Mouse (Mus musculus) embryonic facial prominence, embryonic 12.5 days (tissue): ENCODE measurements around the gene Jmjd4. TPM values are rescaled to one million over a fixed set of nuclear protein-coding genes. Genes with fewer than 3 reads are reported as not detected.

ENCODE experiments used
- ATAC-seq: fragments of 200-750 bp; cut with Nextera tagmentation; 2 replicates; pipeline ENCODE4 v1.8.0; 2017; ENCODE audit not compliant: insufficient number of reproducible peaks, insufficient read depth, low FRiP score, low TSS enrichment
- H3K27ac ChIP-seq: fragments of 300-500 bp; sonication (generic); 2 replicates; pipeline ENCODE4 v1.5.1; 2016; ENCODE audit warnings: mild to moderate bottlenecking
- H3K27me3 ChIP-seq: fragments of 300-500 bp; sonication (generic); 2 replicates; pipeline ENCODE4 v1.6.1; 2016; ENCODE audit warnings: mild to moderate bottlenecking, moderate library complexity
- H3K36me3 ChIP-seq: fragments of 300-500 bp; sonication (generic); 2 replicates; pipeline ENCODE4 v1.6.1; 2016; ENCODE audit warnings: mild to moderate bottlenecking
- H3K4me1 ChIP-seq: fragments of 300-500 bp; sonication (generic); 2 replicates; pipeline ENCODE4 v1.6.1; 2016
- H3K4me2 ChIP-seq: fragments of 300-500 bp; sonication (generic); replicated peaks from 2 replicates; pipeline ENCODE4 v1.6.1; 2016; ENCODE audit warnings: mild to moderate bottlenecking, moderate library complexity
- H3K4me3 ChIP-seq: fragments of 300-500 bp; sonication (generic); 2 replicates; pipeline ENCODE4 v1.5.1; 2016; ENCODE audit warnings: mild to moderate bottlenecking
- H3K9ac ChIP-seq: fragments of 300-500 bp; sonication (generic); 2 replicates; pipeline ENCODE4 v1.6.1; 2016; ENCODE audit warnings: mild to moderate bottlenecking, moderate library complexity
- H3K9me3 ChIP-seq: fragments of 300-500 bp; sonication (generic); 2 replicates; pipeline ENCODE4 v1.6.1; 2016; ENCODE audit warnings: mild to moderate bottlenecking, moderate library complexity
- WGBS: fragments of 180-500 bp; shearing (Covaris S2); methylation state at CpG from one replicate; pipeline ENCODE4 v1.1.7; 2016; 5-methylcytosine and 5-hydroxymethylcytosine counted together
- polyA plus RNA-seq: library from polyadenylated mRNA; unstranded; fragments of >200 nt; fragmentation: Nextera tagmentation; extraction: Ambion mirVana; gene quantifications from 2 replicates; pipeline ENCODE4 v1.2.1, GENCODE M21; 2016

Gene Jmjd4
- polyA plus RNA-seq, 1 experiment from 2014 or later: 19.3 TPM

DNA sequence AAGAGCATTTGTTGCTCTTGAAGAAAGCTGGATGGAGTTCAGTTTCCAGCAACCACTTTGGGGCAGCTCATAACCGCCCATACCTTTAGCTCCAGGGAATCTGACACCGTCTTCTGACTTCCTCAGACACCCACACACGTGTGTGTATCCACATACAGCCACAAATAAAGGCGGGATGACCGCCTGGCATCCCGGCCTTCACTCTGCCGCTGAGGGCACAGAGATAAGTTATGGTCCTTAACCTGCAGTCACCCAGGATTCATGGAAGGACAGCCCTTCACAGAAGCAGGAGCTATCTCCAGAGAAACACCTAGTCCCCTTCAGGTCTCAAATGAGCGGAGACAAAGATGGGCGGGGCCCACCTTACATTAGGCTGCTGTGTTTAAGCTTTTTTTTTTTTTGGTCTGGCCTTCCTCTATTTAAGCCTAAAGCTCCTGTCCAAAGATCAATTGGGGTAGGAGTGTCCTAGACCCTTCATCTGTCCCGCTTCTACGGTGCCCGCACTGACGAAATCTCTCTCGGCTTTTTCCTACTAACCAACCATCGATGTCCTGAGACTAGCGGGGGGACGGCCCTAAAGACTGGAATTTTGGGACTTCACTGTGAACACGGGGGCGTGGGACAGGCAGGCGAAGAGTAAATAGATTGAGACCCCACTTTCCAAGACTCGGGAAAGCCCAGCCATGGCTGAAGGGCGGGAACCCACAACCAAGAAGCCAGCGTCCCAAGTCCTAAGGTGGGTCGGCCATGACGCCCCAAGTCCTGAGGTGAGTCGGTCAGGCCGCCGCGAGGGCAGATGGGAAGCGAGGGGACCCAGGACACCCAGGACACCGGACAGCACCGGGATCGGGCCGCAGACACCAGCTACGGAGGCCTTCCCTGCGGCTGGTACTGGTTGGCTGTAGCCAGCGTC is 21.8 kb downstream of the Jmjd4 start:
- H3K27ac ChIP-seq: peak overlapping the region; percentile 52
- peaks cover 7% of the 10 kb centered on the region for H3K4me1 ChIP-seq
- peak overlapping the region; percentile 56 for H3K4me3 ChIP-seq
- peak; percentile 79 for ATAC-seq
- 7% methylated on average over 37 of the region's 37 CpGs for WGBS
- no peaks in the 10 kb centered on the region for H3K27me3 ChIP-seq
- peak overlapping the region; percentile 72 for H3K9ac ChIP-seq
- peak overlapping the region; percentile 76 for H3K4me2 ChIP-seq
- H3K36me3 ChIP-seq: peaks cover 6% of the 10 kb centered on the region
- H3K9me3 ChIP-seq: no peaks in the 10 kb centered on the region

DNA sequence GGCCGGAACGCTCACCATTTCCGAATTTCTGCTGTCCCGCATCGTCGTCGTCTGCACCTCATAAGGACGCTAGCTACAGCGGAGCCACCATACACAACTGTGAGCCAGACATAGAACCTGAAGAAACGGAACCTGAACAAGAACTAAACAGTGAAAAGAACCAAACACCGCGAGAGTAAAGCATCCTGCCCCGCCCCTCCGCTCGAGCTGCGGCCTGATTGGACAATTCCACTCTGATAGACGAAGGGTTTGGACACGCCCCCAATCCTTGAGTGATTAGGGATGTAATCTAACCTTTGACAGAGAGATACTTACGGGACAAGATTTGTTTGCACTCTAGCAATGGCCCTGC is 22.5 kb downstream of the Jmjd4 start, which contains the start of gene Zfp867:
TSS of gene Zfp867 (minus strand) at position 149 of the 352 bp plus-strand sequence.
- WGBS: under 1% methylated on average over 19 of the region's 19 CpGs
- H3K4me3 ChIP-seq: peak within 1 kb of the TSS; percentile 56
- peak within 1 kb of the TSS; percentile 72 for H3K9ac ChIP-seq
- no peaks in the 10 kb centered on the region for H3K9me3 ChIP-seq
- peak within 1 kb of the TSS; percentile 76 for H3K4me2 ChIP-seq
- H3K4me1 ChIP-seq: peaks cover 7% of the 10 kb centered on the region
- peak within 1 kb of the TSS; percentile 52 for H3K27ac ChIP-seq
- ATAC-seq: peak; percentile 87
- no peaks in the 10 kb centered on the region for H3K27me3 ChIP-seq
- no peaks in the 10 kb centered on the region for H3K36me3 ChIP-seq

DNA sequence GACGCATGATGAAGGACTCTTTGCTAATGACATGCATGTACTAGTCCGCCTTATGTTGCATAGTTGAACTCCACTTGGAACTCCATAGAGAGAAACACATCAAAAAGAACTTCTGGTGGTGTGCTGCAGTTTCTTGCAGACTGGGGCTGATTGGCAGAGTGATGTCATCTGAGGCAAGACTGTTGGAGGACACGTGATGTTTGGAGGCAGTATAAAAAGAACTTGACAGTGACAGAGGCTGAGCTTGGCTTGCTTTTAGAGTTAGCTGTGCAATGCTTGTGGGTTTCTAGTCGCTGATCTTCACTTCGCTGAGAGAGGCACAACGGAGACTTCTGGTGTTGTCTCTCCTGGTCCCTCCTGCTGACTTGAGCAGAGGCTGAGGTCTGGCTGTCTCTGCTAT is 27.4 kb downstream of the Jmjd4 start:
- ATAC-seq: no peak
- WGBS: 69% methylated on average over 6 of the region's 6 CpGs
- no peak overlapping the region for H3K27ac ChIP-seq

DNA sequence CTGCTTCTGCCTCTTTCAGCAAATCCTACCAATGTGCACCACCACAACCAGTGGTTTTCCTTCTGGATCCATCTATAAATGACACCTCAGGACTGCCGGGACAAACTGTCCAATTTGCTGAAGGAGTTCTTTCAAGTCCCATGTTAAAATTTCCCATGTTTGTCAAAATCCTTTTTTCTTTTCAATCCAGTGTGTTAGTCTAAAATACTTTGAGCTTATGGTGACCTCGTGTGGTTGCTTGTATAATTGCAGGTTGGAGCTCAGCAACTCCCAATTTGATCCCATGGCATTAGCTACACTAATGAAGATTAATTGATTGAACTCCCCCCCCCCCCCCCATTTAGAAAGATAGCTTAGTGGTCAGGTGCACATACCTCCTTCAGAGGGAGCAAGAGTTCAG is 33.4 kb downstream of the Jmjd4 start:
- ATAC-seq: no peak
- no peaks in the 10 kb centered on the region for H3K9me3 ChIP-seq
- no peaks in the 10 kb centered on the region for H3K4me1 ChIP-seq
- 12% methylated on average over 2 of the region's 2 CpGs for WGBS
- no peak overlapping the region for H3K9ac ChIP-seq
- H3K27ac ChIP-seq: no peak overlapping the region
- H3K4me2 ChIP-seq: no peak overlapping the region
- H3K27me3 ChIP-seq: no peaks in the 10 kb centered on the region
- H3K36me3 ChIP-seq: peaks cover 32% of the 10 kb centered on the region
- H3K4me3 ChIP-seq: no peak overlapping the region

More for the DNA sequence above, 27.4 kb downstream of the Jmjd4 start:
- Histone ChIP-seq H3K9me3 (no peaks in the 10 kb centered on the region), H3K36me3 (no peaks in the 10 kb centered on the region), H3K27me3 (no peaks in the 10 kb centered on the region), H3K4me3 (no peak overlapping the region), H3K4me1 (no peaks in the 10 kb centered on the region), H3K9ac (no peak overlapping the region), H3K4me2 (no peak overlapping the region)

DNA sequence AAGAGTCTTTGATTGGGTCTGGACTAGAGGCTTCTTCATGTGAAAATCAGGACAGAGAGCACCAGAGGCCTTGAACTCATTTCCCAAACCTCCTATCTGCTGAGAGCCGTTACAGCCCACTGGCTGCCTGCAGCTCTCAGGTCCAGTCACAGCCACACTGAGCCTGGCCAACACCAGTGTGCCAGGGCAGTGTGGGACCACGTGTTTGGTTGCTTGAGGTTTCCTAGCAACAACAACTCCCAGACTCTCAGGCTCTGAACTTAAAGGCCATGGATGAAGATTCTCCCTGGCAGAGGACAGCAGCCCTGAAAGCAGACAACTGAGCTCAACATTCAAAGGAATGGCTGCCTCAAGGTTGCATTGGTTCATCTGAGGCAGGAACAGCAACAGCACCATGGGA is 35.8 kb downstream of the Jmjd4 start:
- Histone ChIP-seq H3K4me3 (no peak overlapping the region), H3K4me1 (no peaks in the 10 kb centered on the region), H3K4me2 (no peak overlapping the region), H3K27ac (no peak overlapping the region), H3K36me3 (peaks cover 51% of the 10 kb centered on the region), H3K9me3 (no peaks in the 10 kb centered on the region), H3K9ac (no peak overlapping the region), H3K27me3 (no peaks in the 10 kb centered on the region)
- 78% methylated on average over 2 of the region's 2 CpGs for WGBS
- no peak for ATAC-seq

DNA sequence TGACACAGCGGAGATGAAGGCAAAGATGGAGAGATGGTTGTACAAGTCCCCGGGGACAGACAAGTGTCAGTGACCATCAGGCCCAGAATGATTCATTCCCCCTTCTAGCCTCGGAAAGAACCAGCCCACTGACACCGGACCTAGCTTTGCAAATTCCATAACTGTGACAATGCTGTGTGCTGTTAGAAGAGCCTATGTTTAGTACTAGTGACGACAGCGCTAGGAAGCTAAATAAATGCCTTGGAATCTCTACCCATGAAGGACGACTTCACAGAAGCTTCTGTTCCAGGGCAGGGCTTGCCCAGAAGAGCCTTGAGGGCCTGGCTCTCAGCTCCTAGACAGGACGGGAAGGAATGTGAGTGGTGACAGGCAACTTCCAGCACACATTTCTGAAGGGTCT is 36.4 kb downstream of the Jmjd4 start:
- no peak for ATAC-seq
- no peak overlapping the region for H3K4me2 ChIP-seq
- H3K9ac ChIP-seq: no peak overlapping the region
- peaks cover 57% of the 10 kb centered on the region for H3K36me3 ChIP-seq
- 84% methylated on average over 8 of the region's 8 CpGs for WGBS
- H3K4me1 ChIP-seq: no peaks in the 10 kb centered on the region
- H3K4me3 ChIP-seq: no peak overlapping the region
- no peak overlapping the region for H3K27ac ChIP-seq
- no peaks in the 10 kb centered on the region for H3K27me3 ChIP-seq
- no peaks in the 10 kb centered on the region for H3K9me3 ChIP-seq

DNA sequence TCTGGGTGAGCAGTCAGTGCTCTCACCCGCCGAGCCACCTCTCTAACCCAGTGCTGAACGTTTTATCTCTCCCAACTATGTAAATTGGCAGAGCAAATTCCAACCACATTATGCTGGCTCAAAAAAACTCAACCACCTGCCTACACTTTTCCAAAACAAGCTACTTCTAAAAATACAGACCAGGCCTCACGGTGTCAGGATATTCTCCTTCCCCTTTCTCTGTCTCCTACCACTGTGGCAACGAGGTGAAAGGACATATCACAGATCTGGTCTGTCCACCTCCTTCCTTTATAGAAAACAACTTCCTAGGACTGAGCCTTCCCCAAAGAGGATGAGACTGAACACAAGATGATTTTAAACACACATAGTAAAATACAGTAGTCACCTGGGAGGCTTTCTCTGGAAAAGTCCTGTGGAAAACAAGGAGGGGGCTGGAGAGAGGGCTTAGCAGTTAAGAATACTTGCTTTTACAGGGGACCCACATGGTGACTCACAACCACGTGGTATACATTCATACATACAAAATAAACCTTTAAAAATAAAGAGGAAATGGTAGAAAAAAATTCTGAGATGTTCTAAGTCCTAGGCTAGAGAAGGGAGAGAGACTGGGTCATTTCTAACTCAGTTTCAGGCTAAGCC is 46.9 kb downstream of the Jmjd4 start:
- H3K4me3 ChIP-seq: no peak overlapping the region
- H3K27me3 ChIP-seq: no peaks in the 10 kb centered on the region
- 86% methylated on average over 6 of the region's 6 CpGs for WGBS
- no peak overlapping the region for H3K9ac ChIP-seq
- H3K27ac ChIP-seq: no peak overlapping the region
- H3K4me2 ChIP-seq: no peak overlapping the region
- ATAC-seq: no peak
- peaks cover 93% of the 10 kb centered on the region for H3K36me3 ChIP-seq
- no peaks in the 10 kb centered on the region for H3K4me1 ChIP-seq
- no peaks in the 10 kb centered on the region for H3K9me3 ChIP-seq

DNA sequence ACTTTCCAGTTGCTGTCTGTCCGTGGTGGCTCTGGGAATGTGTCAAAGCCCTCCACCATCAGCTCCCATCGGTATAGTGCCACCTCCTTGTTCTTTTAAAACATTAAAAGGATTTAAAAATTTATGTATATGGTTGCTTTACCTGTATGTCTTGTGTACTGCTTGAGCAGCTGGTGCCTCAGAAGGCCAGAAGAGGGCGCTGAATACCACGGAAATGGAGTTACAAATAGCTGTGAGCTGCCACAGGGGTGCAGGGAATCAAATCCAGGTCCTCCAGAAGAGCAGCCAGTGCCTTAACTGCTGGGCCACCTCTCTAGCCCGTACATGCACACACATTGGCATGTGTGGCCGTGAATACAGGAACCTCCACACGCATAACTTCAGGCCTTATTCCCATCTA is 47.9 kb downstream of the Jmjd4 start:
- H3K4me2 ChIP-seq: no peak overlapping the region
- 92% methylated on average over 7 of the region's 7 CpGs for WGBS
- H3K4me1 ChIP-seq: no peaks in the 10 kb centered on the region
- H3K27ac ChIP-seq: no peak overlapping the region
- no peak for ATAC-seq
- H3K36me3 ChIP-seq: peaks cover 93% of the 10 kb centered on the region
- no peaks in the 10 kb centered on the region for H3K9me3 ChIP-seq
- no peaks in the 10 kb centered on the region for H3K27me3 ChIP-seq
- no peak overlapping the region for H3K4me3 ChIP-seq
- no peak overlapping the region for H3K9ac ChIP-seq

DNA sequence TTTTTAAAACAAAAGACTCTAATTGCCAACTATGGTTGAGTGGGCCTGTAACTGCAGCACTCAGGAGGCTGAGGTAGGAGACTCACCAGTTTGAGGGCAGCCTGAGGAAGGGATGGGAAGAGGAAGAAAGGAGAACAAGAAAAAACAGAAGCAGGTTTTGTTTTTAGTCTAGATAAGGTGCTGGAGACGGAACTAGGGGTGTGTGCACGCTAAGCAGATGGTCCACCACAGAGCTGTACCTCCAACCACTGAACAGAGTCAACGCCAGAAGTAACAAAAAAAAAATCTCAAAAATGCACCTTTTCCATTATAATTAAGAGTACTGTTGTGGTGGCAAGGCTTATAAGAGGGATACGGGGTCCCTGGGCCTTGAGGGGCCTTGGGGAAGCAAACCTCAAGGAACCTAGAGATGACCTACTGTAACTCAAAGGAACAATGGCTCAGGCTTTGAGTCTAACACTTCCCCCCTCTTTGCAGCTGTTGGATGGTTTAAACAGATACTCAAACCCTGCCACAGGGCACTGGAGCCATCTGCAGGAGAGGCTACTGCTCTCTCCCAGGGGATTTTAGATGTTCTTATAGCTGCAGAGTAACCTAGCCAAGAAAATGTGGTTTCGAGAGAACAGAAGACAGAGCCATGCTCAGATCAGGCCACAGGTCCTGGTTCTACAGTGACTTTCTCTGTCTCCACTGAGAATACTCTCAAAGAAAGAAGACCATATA is 52.3 kb downstream of the Jmjd4 start:
- WGBS: 90% methylated on average over 5 of the region's 5 CpGs
- no peak overlapping the region for H3K4me3 ChIP-seq
- H3K9ac ChIP-seq: no peak overlapping the region
- no peak overlapping the region for H3K27ac ChIP-seq
- no peaks in the 10 kb centered on the region for H3K27me3 ChIP-seq
- no peaks in the 10 kb centered on the region for H3K9me3 ChIP-seq
- peaks cover 7% of the 10 kb centered on the region; the same call in 1 of the 2 replicates for H3K4me1 ChIP-seq
- ATAC-seq: no peak
- no peak overlapping the region for H3K4me2 ChIP-seq
- H3K36me3 ChIP-seq: peaks cover 72% of the 10 kb centered on the region

DNA sequence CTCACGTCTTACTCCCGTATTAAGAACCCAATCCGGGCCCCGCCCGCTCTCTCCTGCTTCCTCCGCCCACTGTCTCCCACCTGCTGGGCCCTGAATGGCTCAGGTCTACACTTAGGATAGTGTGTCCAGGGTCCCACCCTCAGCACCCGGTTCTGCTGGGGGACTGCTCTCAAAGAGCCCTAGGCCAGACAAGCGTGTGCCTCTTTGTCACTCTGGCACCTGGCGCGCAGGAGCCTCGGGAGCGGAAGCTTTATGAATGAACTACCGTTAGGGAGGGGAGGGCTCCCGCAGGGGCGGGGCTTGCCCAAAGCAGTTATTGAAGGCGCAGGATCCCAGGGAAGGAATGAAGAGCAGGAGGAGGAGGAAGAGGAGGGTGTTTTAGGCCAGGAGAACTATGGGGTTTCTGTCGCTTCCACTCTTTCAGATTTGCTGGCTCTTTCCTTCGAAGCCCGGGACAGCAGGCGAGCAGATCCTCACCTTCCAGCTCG is 55.5 kb downstream of the Jmjd4 start:
- WGBS: under 1% methylated on average over 21 of the region's 21 CpGs
- H3K9me3 ChIP-seq: no peaks in the 10 kb centered on the region
- H3K27ac ChIP-seq: peak overlapping the region; percentile 95
- H3K4me2 ChIP-seq: peak overlapping the region; percentile 73
- peak; percentile 64; the same call in 1 of the 2 replicates for ATAC-seq
- H3K9ac ChIP-seq: peak overlapping the region; percentile 93
- H3K36me3 ChIP-seq: peaks cover 41% of the 10 kb centered on the region
- peak overlapping the region; percentile 85 for H3K4me3 ChIP-seq
- H3K27me3 ChIP-seq: no peaks in the 10 kb centered on the region
- H3K4me1 ChIP-seq: peaks cover 16% of the 10 kb centered on the region; the same call in 1 of the 2 replicates

DNA sequence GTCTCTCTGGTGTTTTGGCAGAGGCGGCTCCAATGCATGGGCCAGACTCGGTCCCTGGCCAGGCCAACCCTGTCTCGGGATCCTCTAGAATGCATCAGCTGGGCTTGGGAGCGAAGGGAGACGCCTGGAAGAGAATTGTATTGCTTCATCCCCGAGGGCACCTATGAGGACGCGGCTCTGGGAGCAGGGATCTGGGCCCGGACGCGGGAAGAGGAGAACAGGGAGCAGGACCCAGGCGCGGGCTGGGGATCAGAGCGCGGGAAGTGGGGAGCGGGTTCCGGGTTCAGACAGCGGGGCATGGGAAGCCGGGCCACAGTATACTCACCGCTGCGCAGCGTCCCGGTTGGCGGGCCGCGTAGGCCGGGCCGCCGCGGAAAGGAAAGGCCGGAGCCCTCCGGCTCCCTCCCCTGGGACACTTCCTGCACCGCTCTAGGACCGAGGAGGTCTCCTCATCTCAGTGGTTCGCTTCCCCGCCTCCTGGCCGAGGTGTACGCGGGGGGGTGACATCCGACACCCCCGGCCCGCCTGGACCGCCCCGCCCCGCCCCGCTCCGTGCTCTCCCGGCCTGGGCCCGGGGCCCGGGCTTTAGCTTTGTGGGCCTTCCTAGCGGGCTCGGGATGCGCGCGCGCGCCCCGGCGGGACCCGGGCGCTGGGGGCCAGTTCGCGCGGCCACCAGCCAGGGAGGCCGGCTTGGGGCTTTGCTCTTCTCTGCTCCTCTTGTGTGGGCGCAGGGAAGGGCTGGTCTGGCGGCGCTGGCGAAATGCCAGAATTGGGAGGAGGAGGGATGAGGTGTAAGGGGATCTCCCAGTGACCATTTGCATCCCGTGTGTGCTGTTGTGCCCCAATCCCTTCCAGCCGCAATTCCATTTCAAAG is 56.2 kb downstream of the Jmjd4 start:
- Histone ChIP-seq H3K4me3 (peak overlapping the region; percentile 85), H3K9ac (peak overlapping the region; percentile 93), H3K36me3 (peaks cover 34% of the 10 kb centered on the region), H3K4me2 (peak overlapping the region; percentile 73), H3K9me3 (no peaks in the 10 kb centered on the region), H3K4me1 (peaks cover 16% of the 10 kb centered on the region; the same call in 1 of the 2 replicates), H3K27ac (peak overlapping the region; percentile 95), H3K27me3 (no peaks in the 10 kb centered on the region)
- WGBS: under 1% methylated on average over 67 of the region's 71 CpGs
- ATAC-seq: peak; percentile 92
